Mouse (Mus musculus): ENCODE data around the gene Gm10260. TPM values are rescaled to one million over a fixed set of nuclear protein-coding genes. Genes with fewer than 3 reads are reported as not detected.

Gm10260 gene
- polyA plus RNA-seq, 1 experiment from 2014 or later: 5.6 TPM

GRCm38 (mm10) chr13:97769205-97769604 lies 8.8 kb upstream of the Gm10260 start:
- CTCF ChIA-PET: no interaction called here
- no peak for DNase-seq (ENCODE audit: low read depth, low spot score)
- TF ChIP-seq CTCF (IDR thresholded peaks at IDR 0.05): no peak

DNA sequence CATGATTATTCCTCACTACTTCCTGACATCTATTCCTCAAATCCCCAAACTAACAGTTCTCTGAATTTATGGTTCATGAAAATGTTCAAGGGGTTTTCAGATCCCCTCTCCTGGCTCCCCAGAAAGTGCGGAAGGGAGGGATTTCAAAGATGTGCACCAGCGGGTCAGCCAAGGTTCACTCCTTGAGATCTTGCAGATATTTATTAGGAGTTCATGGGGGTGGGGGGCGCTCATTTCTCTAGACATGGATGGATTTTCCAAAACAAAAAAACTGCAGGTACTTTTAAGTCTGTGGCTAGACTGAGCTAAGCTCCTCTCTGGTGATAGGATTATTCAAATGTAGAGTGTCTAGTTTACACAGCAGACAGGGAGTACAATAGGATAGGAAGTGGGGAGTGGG lies 8.4 kb upstream of the Gm10260 start:
- DNase-seq (ENCODE audit: low read depth, low spot score) (no peak), ATAC-seq (no peak)
- CTCF ChIA-PET: no interaction called here
- in situ Hi-C loops (cut with MboI; ENCODE audit: low pct_unique_long_range_greater_than_20kb): no loop called here
- no peak for TF ChIP-seq CTCF (IDR thresholded peaks at IDR 0.05)
- POLR2A ChIA-PET: interaction anchor here (0.6 kb wide), 1 partner anchor 145 kb away, joined by 4 read pairs; no protein-coding TSS in a partner anchor
- H3K27me3 ChIP-seq: no peaks in the 10 kb centered on the region

More at GRCm38 (mm10) chr13:97769205-97769604, 8.8 kb upstream of the Gm10260 start:
- POLR2A ChIA-PET: interaction anchor here (0.6 kb wide), 1 partner anchor 145 kb away, joined by 4 read pairs; no protein-coding TSS in a partner anchor
- H3K27me3 ChIP-seq: no peaks in the 10 kb centered on the region
- ATAC-seq: no peak
- in situ Hi-C loops (cut with MboI; ENCODE audit: low pct_unique_long_range_greater_than_20kb): no loop called here

DNA sequence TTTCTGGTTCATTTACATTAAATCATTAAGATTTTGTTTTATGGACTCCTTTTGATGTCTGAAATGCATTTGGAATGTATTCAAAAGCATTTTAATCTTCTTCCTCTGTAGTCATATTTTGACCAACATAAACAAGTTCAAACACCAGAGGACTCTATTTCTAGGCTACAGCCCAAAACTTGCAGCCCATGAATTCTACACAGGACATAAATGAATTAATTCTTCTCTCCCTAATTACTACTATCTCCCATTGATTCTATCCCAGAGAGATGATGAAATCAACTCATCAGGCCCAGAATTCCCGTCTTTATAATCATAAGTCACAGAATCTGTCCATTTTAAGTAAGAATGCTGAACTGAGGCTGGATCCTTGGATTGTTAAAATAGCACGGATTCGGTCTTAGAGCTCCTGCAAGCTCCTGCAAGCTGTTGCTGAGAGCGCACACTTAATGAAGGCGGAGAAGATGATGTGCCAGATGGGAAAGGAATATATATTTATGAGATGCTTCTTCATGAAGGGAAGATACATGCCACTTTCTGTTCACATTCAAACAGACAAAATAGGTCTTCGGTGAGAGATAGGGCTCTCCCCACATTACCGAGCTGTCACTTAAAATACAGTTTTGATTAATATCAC lies 7.7 kb upstream of the Gm10260 start:
- CTCF ChIA-PET: interaction anchor here (1.2 kb wide), 1 partner anchor 11 kb away, joined by 3 read pairs; no protein-coding TSS in a partner anchor
- in situ Hi-C loops (cut with MboI; ENCODE audit: low pct_unique_long_range_greater_than_20kb): no loop called here
- POLR2A ChIA-PET: no interaction called here
- H3K27me3 ChIP-seq: no peaks in the 10 kb centered on the region
- DNase-seq (ENCODE audit: low read depth, low spot score): no peak
- no peak for ATAC-seq
- no peak for TF ChIP-seq CTCF (IDR thresholded peaks at IDR 0.05)

DNA sequence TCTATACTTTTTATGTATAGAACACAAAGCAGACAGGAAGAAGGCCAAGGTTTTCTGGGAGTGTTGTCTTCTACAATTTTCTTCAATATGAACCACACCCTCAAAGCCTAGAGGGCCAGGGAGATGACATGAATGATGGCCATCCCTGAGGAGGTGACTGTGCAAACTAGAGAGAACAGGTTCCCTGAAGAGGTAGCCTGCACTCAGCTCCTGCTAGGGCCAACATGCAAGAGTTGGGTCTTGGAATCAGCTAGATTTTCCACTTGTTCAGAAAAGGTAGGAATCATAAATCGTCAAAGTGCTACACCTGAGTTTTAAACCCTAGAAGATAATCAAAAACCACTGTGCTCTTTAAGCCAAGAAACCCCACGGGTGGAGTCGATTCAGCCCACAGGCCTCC lies 6.2 kb upstream of the Gm10260 start:
- CTCF ChIA-PET: interaction anchor here (1.9 kb wide), 1 partner anchor 33 kb away, joined by 5 read pairs; no protein-coding TSS in a partner anchor
- TF ChIP-seq CTCF (IDR thresholded peaks at IDR 0.05): no peak
- H3K27me3 ChIP-seq: no peaks in the 10 kb centered on the region
- ATAC-seq (no peak), DNase-seq (ENCODE audit: low read depth, low spot score) (no peak)
- POLR2A ChIA-PET: no interaction called here
- in situ Hi-C loops (cut with MboI; ENCODE audit: low pct_unique_long_range_greater_than_20kb): no loop called here

GRCm38 (mm10) chr13:97765913-97766312 lies 5.5 kb upstream of the Gm10260 start:
- DNase-seq (ENCODE audit: low read depth, low spot score): no peak
- no peaks in the 10 kb centered on the region for H3K27me3 ChIP-seq
- CTCF ChIA-PET: interaction anchor here (0.7 to 1.9 kb wide), 2 partner anchors 9 to 34 kb away, joined by 3 to 5 read pairs; no protein-coding TSS in a partner anchor
- in situ Hi-C loops (cut with MboI; ENCODE audit: low pct_unique_long_range_greater_than_20kb): no loop called here
- no peak for TF ChIP-seq CTCF (IDR thresholded peaks at IDR 0.05)
- POLR2A ChIA-PET: interaction anchor here (0.6 kb wide), 1 partner anchor 146 kb away, joined by 3 read pairs; no protein-coding TSS in a partner anchor
- no peak for ATAC-seq

DNA sequence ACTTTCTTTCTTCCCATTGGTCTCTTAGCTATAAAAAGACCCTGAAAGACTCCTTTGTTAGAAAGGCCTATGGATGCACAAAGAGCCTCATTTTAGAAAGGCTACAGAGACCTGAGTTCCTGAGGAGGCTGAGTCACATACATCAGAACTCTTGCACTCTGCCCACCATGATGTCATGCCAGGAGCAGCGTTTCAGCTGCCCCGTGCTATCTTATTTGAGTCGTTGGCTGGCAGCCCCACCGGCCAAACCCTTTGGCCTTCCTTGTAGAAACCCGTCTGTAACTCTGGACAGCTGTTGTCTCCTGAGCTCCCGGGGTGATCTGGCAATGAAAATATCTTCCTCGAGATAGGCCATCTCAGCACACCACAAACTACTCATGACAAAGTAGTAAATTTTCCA lies 3.6 kb upstream of the Gm10260 start:
- ChIA-PET CTCF (interaction anchor here (0.9 to 1.7 kb wide), 2 partner anchors 10 to 170 kb away, joined by 3 to 5 read pairs; no protein-coding TSS in a partner anchor), POLR2A (no interaction called here)
- no peak for DNase-seq (ENCODE audit: low read depth, low spot score)
- TF ChIP-seq CTCF (IDR thresholded peaks at IDR 0.05): no peak
- in situ Hi-C loops (cut with MboI; ENCODE audit: low pct_unique_long_range_greater_than_20kb): no loop called here
- ATAC-seq: no peak
- H3K27me3 ChIP-seq: no peaks in the 10 kb centered on the region

- ATAC-seq (no peak), DNase-seq (ENCODE audit: low read depth, low spot score) (no peak)
- in situ Hi-C loops (cut with MboI; ENCODE audit: low pct_unique_long_range_greater_than_20kb): no loop called here
- TF ChIP-seq CTCF (IDR thresholded peaks at IDR 0.05): no peak
- ChIA-PET CTCF (interaction anchor here (0.9 kb wide), 1 partner anchor 170 kb away, joined by 3 read pairs; no protein-coding TSS in a partner anchor), POLR2A (no interaction called here)
- no peaks in the 10 kb centered on the region for H3K27me3 ChIP-seq
Measured at GRCm38 (mm10) chr13:97763436-97763835, 3.0 kb upstream of the Gm10260 start.

DNA sequence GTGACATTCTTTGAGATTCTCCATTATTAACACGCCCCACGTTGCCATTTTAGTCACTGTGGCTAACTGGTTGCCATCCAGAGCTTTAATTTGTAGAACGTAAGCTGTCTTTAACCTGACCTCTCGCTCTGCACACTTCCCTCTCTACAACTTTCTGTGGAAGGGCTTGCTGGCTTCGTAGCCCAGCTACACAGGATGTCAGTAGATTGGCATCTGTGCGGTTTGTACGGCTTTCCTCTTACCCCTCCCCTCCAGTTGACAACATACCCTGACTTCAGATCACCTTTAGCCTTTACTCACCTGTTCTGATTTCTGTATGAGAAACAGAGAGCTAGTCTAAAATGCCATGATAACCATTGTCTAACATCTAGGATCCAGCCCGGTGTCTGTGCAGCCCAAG lies 1.7 kb upstream of the Gm10260 start:
- H3K27me3 ChIP-seq: no peaks in the 10 kb centered on the region
- ChIA-PET CTCF (interaction anchor here (1.6 kb wide), 1 partner anchor 28 kb away, joined by 4 read pairs; no protein-coding TSS in a partner anchor), POLR2A (no interaction called here)
- no peak for DNase-seq (ENCODE audit: low read depth, low spot score)
- TF ChIP-seq CTCF (IDR thresholded peaks at IDR 0.05): no peak
- in situ Hi-C loops (cut with MboI; ENCODE audit: low pct_unique_long_range_greater_than_20kb): no loop called here
- ATAC-seq: no peak

GRCm38 (mm10) chr13:97757033-97757432 lies 3.4 kb downstream of the Gm10260 start:
- ChIA-PET POLR2A (no interaction called here), CTCF (no interaction called here)
- no peak for ATAC-seq
- no peaks in the 10 kb centered on the region for H3K27me3 ChIP-seq
- no peak for DNase-seq (ENCODE audit: low read depth, low spot score)
- in situ Hi-C loops (cut with MboI; ENCODE audit: low pct_unique_long_range_greater_than_20kb): no loop called here
- no peak for TF ChIP-seq CTCF (IDR thresholded peaks at IDR 0.05)

- no peak for ATAC-seq
- in situ Hi-C loops (cut with MboI; ENCODE audit: low pct_unique_long_range_greater_than_20kb): no loop called here
- H3K27me3 ChIP-seq: no peaks in the 10 kb centered on the region
- no peak for DNase-seq (ENCODE audit: low read depth, low spot score)
- CTCF ChIA-PET: interaction anchor here (1.0 kb wide), 1 partner anchor 84 kb away, joined by 3 read pairs; no protein-coding TSS in a partner anchor
- no peak for TF ChIP-seq CTCF (IDR thresholded peaks at IDR 0.05)
- POLR2A ChIA-PET: no interaction called here
Measured at GRCm38 (mm10) chr13:97756091-97756490, 4.3 kb downstream of the Gm10260 start.

DNA sequence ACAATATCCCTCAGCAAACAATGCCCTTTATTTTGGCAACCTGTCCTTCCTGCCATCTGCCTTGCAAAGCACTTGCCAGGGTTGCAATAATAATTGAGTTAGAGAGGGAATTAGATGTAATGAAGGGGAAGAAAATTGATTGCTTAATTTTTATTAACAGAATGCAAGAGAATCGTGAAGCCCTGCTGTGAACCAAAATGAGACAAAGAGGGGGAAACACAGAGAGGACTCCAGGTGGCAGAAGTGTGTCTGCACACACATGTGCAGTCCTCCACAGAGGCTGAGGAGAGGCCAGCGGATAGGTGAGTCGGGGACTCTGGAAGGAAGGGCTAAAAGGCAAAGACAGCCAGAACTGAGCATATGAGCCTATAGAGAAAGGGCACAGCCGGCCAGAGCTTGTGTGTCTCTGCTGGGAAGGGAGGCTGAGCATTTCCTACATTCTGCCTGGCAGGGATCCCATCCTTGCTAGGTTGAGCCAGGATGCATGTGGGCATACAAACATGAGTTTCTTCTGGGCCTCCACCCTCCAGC lies 9.5 kb downstream of the Gm10260 start:
- DNase-seq (ENCODE audit: low read depth, low spot score): no peak
- ATAC-seq: no peak
- POLR2A ChIA-PET: no interaction called here
- in situ Hi-C loops (cut with MboI; ENCODE audit: low pct_unique_long_range_greater_than_20kb): no loop called here
- CTCF ChIA-PET: interaction anchor here (1.4 kb wide), 1 partner anchor 16 kb away, joined by 3 read pairs; no protein-coding TSS in a partner anchor
- H3K27me3 ChIP-seq: no peaks in the 10 kb centered on the region
- TF ChIP-seq CTCF (IDR thresholded peaks at IDR 0.05): no peak
